Mouse (Mus musculus) forebrain, embryonic 16.5 days (tissue): ENCODE results near the gene Rreb1. TPM values are rescaled to one million over a fixed set of nuclear protein-coding genes. Genes with fewer than 3 reads are reported as not detected.
A peak's percentile ranks its signal among the peaks of the same experiment; 100 is the strongest.

Experiments used
- ATAC-seq: fragments of 200-750 bp; cut with Nextera tagmentation; 2 replicates; pipeline ENCODE4 v1.8.0; 2017; ENCODE audit warnings: mild to moderate bottlenecking, moderate library complexity
- H3K27ac ChIP-seq: fragments of 300-500 bp; sonication (generic); 2 replicates; pipeline ENCODE4 v1.5.1; 2014; ENCODE audit warnings: low read length, control low read depth
- H3K27me3 ChIP-seq: fragments of 300-500 bp; sonication (generic); replicated peaks from 2 replicates; pipeline ENCODE4 v1.6.1; 2014; ENCODE audit warnings: low read length; ENCODE audit not compliant: control insufficient read depth, insufficient read depth
- H3K36me3 ChIP-seq: fragments of 300-500 bp; sonication (generic); 2 replicates; pipeline ENCODE4 v1.6.1; 2014; ENCODE audit not compliant: control insufficient read depth, insufficient read depth
- H3K4me1 ChIP-seq: fragments of 300-500 bp; sonication (generic); replicated peaks from 2 replicates; pipeline ENCODE4 v1.6.1; 2014; ENCODE audit warnings: low read length; ENCODE audit not compliant: control insufficient read depth, insufficient read depth
- H3K4me2 ChIP-seq: fragments of 300-500 bp; sonication (generic); 2 replicates; pipeline ENCODE4 v1.6.1; 2014; ENCODE audit warnings: mild to moderate bottlenecking, low read length, control low read depth
- H3K4me3 ChIP-seq: fragments of 300-500 bp; sonication (generic); replicated peaks from 2 replicates; pipeline ENCODE4 v1.5.1; 2014; ENCODE audit warnings: mild to moderate bottlenecking, low read length, control low read depth
- H3K9ac ChIP-seq: fragments of 300-500 bp; sonication (generic); replicated peaks from 2 replicates; pipeline ENCODE4 v1.6.1; 2014; ENCODE audit warnings: low read depth, low read length, control low read depth
- H3K9me3 ChIP-seq: fragments of 300-500 bp; sonication (generic); 2 replicates; pipeline ENCODE4 v1.6.1; 2016; ENCODE audit warnings: low read length; ENCODE audit not compliant: control insufficient read depth
- WGBS: fragments of 180-500 bp; shearing (Covaris S2); extraction: QIAGEN DNeasy Blood & Tissue Kit; methylation state at CpG from one replicate; pipeline ENCODE4 v1.1.7; 2014; 5-methylcytosine and 5-hydroxymethylcytosine counted together
- polyA plus RNA-seq: library from polyadenylated mRNA; unstranded; fragments of >200 nt; fragmentation: Nextera tagmentation; extraction: Ambion mirVana; gene quantifications from 2 replicates; pipeline ENCODE4 v1.2.1, GENCODE M21; 2015

Rreb1 gene
- polyA plus RNA-seq, 1 experiment from 2014 or later, result 2.1 TPM

- Histone ChIP-seq H3K36me3 (no peaks in the 10 kb centered on the region), H3K9ac (no peak overlapping the region), H3K27ac (no peak overlapping the region), H3K4me3 (no peak overlapping the region), H3K9me3 (no peaks in the 10 kb centered on the region), H3K4me1 (peaks cover 11% of the 10 kb centered on the region), H3K27me3 (no peaks in the 10 kb centered on the region), H3K4me2 (no peak overlapping the region)
- 88% methylated on average over 7 of the region's 7 CpGs for WGBS
- ATAC-seq, result no peak
These were observed 181.7 kb downstream of the Rreb1 start for GRCm38 (mm10) chr13:37959936-37960335.

- Histone ChIP-seq H3K27ac (no peak overlapping the region), H3K9ac (no peak overlapping the region)
- WGBS, result 92% methylated on average over 9 of the region's 9 CpGs
These were observed 184.3 kb downstream of the Rreb1 start for GRCm38 (mm10) chr13:37962541-37962940.

GRCm38 (mm10) chr13:37963354-37964007, 185.3 kb downstream of the Rreb1 start:
- WGBS, result under 1% methylated on average over 12 of the region's 12 CpGs
- Histone ChIP-seq H3K27me3 (no peaks in the 10 kb centered on the region), H3K9ac (no peak overlapping the region), H3K4me2 (peak overlapping the region; percentile 46), H3K4me1 (peaks cover 11% of the 10 kb centered on the region), H3K36me3 (no peaks in the 10 kb centered on the region), H3K27ac (no peak overlapping the region), H3K9me3 (no peaks in the 10 kb centered on the region), H3K4me3 (peak overlapping the region; percentile 30; the same call in 1 of the 2 replicates)
- ATAC-seq, result no peak

More at GRCm38 (mm10) chr13:37962541-37962940, 184.3 kb downstream of the Rreb1 start:
- Histone ChIP-seq H3K36me3 (no peaks in the 10 kb centered on the region), H3K27me3 (no peaks in the 10 kb centered on the region), H3K4me3 (no peak overlapping the region), H3K9me3 (no peaks in the 10 kb centered on the region), H3K4me2 (no peak overlapping the region), H3K4me1 (peaks cover 11% of the 10 kb centered on the region)
- no peak for ATAC-seq

- no peak overlapping the region for H3K27ac ChIP-seq
- H3K27me3 ChIP-seq, result no peaks in the 10 kb centered on the region
- peak; percentile 29 for ATAC-seq
- peaks cover 13% of the 10 kb centered on the region for H3K4me1 ChIP-seq
- 24% methylated on average over 19 of the region's 20 CpGs for WGBS
- no peaks in the 10 kb centered on the region for H3K36me3 ChIP-seq
- H3K9ac ChIP-seq, result no peak overlapping the region
- no peaks in the 10 kb centered on the region for H3K9me3 ChIP-seq
- H3K4me2 ChIP-seq, result no peak overlapping the region; the same call in 1 of the 2 replicates
- H3K4me3 ChIP-seq, result no peak overlapping the region
These were observed 186.2 kb downstream of the Rreb1 start for GRCm38 (mm10) chr13:37964128-37965087.

GRCm38 (mm10) chr13:37965126-37965914, 187.1 kb downstream of the Rreb1 start:
- H3K4me1 ChIP-seq, result peaks cover 17% of the 10 kb centered on the region
- H3K4me3 ChIP-seq, result no peak overlapping the region
- H3K9me3 ChIP-seq, result no peaks in the 10 kb centered on the region
- H3K9ac ChIP-seq, result no peak overlapping the region
- no peak overlapping the region for H3K4me2 ChIP-seq
- no peaks in the 10 kb centered on the region for H3K36me3 ChIP-seq
- 35% methylated on average over 17 of the region's 17 CpGs for WGBS
- ATAC-seq, result no peak
- H3K27me3 ChIP-seq, result no peaks in the 10 kb centered on the region
- no peak overlapping the region for H3K27ac ChIP-seq

GRCm38 (mm10) chr13:37966256-37967051, 188.3 kb downstream of the Rreb1 start:
- 77% methylated on average over 15 of the region's 15 CpGs for WGBS
- H3K4me3 ChIP-seq, result no peak overlapping the region
- no peaks in the 10 kb centered on the region for H3K36me3 ChIP-seq
- no peak overlapping the region for H3K4me2 ChIP-seq
- no peaks in the 10 kb centered on the region for H3K27me3 ChIP-seq
- H3K9ac ChIP-seq, result no peak overlapping the region
- no peak overlapping the region for H3K27ac ChIP-seq
- H3K4me1 ChIP-seq, result peaks cover 18% of the 10 kb centered on the region
- no peak for ATAC-seq
- no peaks in the 10 kb centered on the region for H3K9me3 ChIP-seq

- no peak overlapping the region for H3K4me2 ChIP-seq
- ATAC-seq, result no peak
- H3K9me3 ChIP-seq, result no peaks in the 10 kb centered on the region
- H3K36me3 ChIP-seq, result no peaks in the 10 kb centered on the region
- no peak overlapping the region for H3K4me3 ChIP-seq
- no peak overlapping the region for H3K9ac ChIP-seq
- H3K4me1 ChIP-seq, result peaks cover 18% of the 10 kb centered on the region
- WGBS, result 45% methylated on average over 12 of the region's 12 CpGs
- H3K27ac ChIP-seq, result no peak overlapping the region
- H3K27me3 ChIP-seq, result no peaks in the 10 kb centered on the region
These were observed 188.8 kb downstream of the Rreb1 start for GRCm38 (mm10) chr13:37967052-37967437.

GRCm38 (mm10) chr13:37967565-37967964, 189.4 kb downstream of the Rreb1 start:
- H3K4me3 ChIP-seq, result no peak overlapping the region
- no peak for ATAC-seq
- 54% methylated on average over 10 of the region's 10 CpGs for WGBS
- H3K9ac ChIP-seq, result no peak overlapping the region
- H3K9me3 ChIP-seq, result no peaks in the 10 kb centered on the region
- H3K4me2 ChIP-seq, result no peak overlapping the region
- no peaks in the 10 kb centered on the region for H3K36me3 ChIP-seq
- H3K4me1 ChIP-seq, result peaks cover 18% of the 10 kb centered on the region
- H3K27me3 ChIP-seq, result no peaks in the 10 kb centered on the region
- H3K27ac ChIP-seq, result no peak overlapping the region
